Mouse (Mus musculus) cerebellum, adult 8-10 months (tissue): ENCODE measurements around the gene Six5.

Experiments used
- DNase-seq: peaks from one replicate; pipeline ENCODE4 v3.0.0; 2022

The Six5 gene

DNA sequence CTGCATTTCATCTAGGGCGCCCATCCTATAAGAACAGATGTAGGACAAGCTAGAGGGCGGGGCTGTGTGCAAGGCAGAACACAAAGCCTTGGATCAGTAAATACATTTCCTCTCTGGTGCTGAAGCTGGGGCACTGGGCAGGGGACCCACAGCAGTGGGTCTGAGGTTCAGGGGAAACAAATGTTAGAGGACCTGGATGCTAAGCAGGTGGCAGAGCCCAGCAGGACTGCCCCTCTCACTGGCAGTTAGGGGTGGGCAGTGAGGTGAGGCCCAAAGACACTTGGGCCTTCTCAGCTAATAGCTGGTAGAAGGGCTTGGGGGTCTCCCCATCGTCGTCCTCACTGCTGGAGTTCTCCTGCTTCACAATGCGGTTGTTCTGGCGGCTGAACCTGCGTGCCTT, 4.4 kb downstream of the Six5 start:
- DNase-seq, result no peak

DNA sequence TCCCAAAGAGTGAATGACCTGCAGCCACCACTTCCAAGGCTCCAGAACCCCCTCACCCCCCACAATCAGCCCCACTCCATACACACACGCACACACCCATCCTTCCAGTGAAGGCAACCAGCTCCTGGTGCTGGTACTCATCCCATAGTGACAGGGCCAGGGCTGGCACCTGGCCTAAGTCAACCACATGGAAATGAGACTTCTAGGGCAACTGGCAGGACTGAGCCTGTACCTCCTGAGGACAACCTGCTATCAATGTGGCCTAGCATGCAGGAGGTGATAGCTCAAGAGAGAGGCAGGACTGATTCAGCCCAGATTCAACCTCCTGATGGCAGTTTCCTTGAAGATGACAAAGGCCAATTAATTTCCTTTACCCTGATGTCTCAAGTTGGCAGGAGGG, 5.9 kb downstream of the Six5 start:
- no peak for DNase-seq

DNA sequence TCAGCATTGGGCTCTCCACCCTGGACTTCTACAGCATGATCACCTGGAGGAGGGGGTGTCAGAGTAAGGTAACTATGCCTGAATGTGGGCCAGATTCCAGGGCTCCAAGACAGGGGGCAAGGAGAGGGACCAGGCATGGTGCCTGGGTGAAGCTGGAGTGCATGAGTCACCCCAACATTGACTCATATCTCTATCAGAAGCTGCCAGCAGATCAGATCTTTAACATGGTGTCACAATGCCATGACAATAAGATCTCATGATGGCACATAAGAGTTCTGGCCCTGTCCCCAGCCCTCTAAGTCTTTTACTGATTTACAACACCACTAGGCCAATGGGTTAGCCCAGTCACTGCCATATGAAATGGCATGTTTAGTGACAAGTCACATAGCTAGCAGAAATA, 9.3 kb downstream of the Six5 start:
- DNase-seq, result no peak

DNA sequence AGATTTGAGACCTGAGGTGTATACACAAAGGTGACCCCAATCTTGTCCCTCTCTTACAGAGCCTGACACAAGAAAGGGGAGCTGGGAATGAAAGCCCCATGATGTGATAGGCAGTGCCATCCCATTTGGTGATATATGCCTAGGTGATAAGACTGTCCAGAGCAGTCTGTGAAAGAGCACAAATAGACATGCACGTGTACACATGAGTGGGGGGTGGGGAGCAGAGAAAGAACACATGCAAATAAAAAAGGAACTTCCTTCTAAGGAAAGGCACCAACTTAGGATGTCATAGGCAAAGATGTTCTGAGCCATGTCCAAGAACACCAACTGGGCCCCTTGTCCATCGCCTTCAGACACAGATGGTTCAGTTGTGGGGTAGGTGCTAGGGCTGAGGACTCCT, 10.1 kb downstream of the Six5 start:
- DNase-seq, result no peak

DNA sequence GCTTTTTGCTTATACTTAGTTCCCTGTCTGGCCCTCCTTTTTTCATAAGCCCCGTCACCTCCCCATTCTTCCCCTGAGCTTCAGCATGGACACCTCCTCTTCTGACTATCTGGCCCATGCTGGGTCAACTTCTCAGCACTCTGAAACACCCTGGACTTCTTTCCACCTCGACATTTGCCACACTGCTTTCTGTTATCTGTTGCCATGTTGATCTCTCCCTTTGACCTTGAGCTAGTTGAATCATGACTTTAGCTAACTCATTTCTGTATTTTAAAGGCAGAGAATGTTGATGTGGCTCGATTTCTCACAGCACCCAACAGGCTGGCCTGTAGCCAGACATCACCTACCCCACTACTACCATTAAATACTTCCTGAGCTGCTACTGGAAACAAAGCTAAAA, 13.0 kb downstream of the Six5 start:
- DNase-seq, result no peak

DNA sequence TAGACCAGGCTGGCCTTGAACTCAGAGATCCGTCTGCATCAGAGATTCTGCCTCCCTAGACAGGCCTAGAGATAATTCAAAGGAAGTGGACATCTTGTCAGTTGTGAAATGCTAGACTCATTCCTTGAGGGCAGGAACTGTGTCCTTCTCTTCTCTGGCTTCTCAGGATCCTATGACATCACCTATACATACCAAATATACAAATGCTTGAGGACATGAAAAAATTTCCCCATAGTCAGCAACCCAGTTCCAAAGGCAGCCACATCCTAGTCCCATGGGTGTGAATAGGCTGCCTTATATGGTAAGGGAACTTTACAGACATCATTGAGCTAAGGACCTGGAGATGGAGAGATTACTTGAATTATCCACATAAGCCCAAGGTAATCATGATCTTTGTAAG, 15.2 kb downstream of the Six5 start:
- DNase-seq, result no peak

DNA sequence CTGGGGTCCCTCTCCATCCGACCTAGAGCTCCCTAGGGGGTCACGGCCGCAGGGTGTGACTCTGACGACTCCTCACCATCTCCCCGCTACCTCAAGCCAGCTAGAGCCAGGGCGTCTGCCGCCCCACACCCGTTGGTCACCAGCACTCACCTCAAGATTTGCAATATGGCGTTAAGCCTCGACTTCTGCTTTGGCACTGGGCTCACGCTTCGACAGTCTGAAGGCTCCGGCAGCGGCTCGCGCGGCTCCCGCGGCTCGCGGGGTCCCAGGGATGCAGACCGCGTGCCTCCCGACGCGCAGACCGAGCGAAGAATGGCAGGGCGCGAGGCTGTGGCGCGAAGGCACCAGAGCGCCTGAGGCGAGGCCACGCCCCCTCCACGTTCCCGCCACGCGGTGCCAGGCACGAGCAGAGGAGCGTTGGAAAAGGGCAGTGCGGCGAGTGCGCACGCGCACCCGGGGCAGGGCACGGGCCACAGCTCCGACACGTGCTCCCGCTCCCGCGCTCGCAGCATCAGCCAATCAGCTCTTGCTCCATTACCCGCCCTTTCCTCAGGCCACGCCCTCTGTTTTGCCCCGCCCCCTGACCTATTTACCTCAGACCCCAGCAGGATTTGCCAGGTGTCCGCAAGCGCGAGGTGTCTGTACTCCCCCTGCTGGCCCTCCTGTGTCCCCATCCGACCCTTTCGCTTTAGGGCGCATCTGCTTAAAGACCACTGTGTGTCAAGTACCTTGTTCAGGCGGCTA, 23.8 kb downstream of the Six5 start, which contains the start of gene Gm4969:
Gm4969 (minus strand) TSS at position 341 of the 744 bp plus-strand sequence.
- peak; percentile 69 for DNase-seq

DNA sequence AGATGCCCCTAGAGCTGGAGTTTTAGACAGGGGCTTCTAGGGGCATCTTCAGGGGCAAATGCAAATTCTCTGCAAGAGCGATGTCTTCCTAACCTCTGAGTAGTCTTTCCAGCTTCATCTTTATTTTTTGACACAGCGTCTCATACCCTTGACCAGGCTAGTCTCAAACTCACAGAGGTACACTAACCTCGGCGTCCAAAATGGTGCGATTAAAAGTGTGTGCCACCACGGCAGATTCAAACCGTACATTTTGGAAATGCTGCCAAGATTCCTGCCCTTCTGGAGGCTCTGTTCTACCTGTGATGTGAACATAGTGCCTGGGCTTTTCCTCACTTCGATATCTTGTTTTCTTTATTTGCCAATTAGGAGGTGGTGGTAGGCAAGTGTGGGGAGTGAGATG, 24.7 kb downstream of the Six5 start:
- DNase-seq, result no peak

DNA sequence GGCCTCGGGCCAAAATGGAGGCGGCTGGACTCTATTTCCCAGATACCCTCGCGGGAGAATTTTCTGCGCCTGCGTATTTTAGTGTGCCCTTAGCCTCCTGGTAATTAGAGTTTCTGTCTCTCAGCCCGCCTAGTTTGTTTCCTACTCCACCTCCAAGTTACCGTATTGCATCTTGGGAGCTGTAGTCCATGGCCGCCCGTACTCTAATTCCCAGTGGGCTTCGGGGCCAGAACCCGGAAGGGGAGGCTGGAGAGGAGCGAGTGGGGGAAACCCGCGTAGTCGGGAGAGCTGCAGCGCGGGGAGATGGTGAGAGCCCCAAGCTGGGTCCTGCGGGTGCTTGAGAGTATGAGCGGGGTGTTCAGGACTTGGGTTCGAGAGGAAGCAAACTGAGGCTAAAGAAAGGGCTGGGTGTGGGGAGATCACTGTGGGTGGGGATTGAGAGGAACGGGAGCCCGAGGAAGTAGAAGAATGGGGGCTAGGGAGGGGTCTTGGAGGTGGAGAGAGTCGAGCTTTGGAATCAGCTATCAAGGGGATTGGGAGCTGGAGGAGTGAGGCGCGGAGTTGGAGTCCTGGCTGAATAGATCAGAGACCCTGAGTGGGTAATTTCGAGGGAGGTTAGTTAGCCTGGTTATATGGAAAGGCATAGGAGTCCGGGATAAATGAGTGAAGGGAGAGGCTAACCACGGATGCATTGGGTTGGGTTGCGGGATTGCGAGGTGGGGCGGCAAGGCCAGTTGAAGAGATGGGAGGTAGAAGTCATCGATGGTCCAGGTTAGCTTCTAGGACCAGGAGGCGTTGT, 25.4 kb downstream of the Six5 start, which contains the start of gene Fbxo46:
Fbxo46 (plus strand) TSS at position 229 of the 799 bp plus-strand sequence.
- DNase-seq, result peak; percentile 89

DNA sequence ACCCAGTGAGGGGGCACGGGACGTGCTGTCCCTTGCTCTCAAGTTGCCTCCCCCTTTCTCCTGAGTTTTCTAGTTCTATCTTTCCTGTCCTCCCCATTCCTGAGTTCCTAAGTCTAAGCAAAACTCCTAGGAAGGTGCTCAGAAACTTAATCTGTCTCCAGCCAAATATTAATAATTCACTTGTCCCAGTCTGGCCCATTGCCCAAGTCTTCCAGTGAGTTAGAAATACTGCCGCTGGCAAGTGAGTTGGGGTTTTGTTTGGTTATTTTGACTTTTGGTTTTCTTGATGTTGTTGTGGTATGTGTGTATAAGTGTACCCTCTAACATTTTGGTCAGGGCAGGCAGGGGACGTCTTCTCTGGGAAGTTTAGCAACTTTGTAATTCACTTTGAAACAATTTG, 27.3 kb downstream of the Six5 start:
- no peak for DNase-seq

DNA sequence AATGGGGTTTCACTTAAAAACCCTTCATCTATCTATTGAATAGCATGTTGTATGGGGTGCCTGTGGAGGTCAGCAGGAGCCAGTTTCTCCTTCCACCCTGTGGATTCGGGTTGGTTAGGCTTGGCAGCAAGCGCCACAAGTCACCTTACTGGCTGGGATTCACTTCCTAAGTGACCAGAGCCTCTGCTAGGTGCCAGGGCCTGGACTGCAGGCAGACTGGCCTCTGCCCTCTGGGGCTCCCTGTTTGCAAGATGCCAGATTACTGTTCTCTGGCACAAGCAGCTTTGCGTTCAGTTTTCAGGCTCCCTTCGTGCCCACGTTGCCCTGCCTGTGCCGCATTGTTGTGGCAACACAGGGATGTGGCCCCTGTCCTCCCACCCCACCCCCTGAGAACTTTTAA, 30.3 kb downstream of the Six5 start:
- DNase-seq, result no peak

DNA sequence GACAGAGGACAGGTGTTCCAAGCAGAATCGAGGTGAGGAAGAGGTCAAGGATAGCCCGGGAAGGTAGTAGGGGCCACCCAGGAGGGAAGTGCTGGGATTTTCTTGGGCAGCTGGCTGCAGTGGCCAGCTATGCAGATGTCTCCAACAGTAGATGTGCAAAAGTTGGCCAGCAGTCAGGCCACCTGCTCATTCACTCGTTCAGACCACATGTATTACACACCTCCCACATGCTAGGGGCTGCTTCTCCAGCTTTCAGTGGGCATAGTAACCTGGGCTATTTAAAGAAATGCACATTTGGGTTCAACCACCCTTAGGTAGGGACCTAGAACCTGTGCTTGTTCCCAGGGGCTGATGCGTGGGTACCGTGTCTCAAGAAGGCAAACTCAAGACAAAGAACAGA, 33.4 kb downstream of the Six5 start:
- no peak for DNase-seq

DNA sequence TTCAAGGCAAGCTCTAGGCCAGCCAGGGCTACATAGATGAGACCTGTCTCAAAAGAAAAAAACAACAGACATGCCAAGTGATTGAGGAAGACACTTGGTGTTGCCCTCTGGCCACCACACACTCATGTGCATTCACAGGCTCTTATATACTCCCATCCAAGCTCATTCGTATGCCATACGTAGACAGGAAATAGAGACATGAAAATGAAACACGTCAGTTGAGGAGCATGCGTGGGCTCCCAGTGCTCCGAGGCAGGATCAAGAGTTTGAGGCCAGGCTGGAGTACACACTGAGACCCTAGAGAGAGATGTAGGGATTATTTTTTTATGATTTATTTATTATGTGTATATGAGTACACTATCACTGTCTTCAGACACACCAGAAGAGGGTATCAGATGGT, 35.0 kb downstream of the Six5 start:
- DNase-seq, result no peak

DNA sequence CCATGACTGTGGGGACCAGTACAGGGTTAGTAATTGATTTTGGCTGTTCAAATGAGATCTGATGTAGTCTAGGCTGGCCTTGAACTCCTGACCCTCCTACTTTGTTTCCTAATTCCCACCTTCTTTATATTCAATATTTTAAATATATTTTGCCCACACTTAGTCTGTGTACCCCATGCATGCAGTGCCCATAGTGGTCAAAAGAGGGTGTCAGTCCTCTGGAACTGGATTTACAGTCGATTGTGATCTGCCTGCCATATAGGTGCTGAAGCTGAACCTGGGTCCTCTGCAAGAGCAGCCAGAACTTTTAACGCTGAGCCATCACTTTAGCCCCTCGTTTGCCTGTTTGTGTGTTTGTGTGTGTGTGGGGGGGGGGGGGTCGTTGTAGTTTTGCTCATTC, 36.3 kb downstream of the Six5 start:
- no peak for DNase-seq

DNA sequence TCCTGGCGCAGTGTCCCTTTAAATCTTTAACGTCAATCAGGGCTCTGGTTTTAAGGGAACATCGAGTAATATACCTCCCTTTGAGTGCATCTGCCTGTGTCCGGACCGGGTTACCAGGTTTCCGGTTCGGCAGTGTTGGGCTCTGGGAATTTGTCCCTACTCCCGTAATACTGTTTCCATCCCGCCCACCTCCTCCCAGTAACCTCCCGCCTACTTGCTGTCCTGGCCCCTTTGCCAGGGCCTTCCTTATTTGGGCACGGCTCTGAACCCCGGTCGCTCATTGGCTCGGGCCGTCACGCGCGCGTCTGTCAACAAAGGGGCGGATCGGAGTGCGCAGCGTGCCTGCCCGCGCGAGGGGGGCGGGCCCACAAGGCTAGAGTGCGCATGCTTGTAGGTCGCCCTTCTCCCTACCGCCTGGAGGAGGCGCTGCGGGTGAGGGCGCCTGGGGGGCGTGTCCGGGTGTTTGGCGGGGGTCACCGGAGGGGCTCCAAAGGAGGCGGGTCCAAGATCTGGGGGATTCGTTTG, 37.0 kb downstream of the Six5 start:
- peak; percentile 95 for DNase-seq

DNA sequence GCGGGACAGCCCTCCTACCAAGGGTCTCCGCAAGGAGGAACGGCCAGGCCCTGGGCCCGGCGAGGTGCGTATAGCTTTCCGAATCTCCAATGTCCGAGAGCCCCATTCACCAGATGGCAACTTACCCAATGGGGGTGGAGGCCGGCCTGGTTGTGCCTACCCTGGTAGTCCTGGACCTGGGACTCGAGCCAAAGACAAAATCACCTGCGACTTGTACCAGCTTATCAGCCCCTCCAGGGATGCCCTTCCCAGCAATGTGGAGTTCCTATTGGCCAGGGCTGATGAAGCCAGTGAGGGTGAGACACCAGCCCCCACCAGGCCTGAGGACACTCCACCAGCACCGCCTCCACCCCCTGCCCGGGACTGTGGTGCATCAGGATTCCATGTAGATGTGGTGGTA, 41.8 kb downstream of the Six5 start:
- no peak for DNase-seq

DNA sequence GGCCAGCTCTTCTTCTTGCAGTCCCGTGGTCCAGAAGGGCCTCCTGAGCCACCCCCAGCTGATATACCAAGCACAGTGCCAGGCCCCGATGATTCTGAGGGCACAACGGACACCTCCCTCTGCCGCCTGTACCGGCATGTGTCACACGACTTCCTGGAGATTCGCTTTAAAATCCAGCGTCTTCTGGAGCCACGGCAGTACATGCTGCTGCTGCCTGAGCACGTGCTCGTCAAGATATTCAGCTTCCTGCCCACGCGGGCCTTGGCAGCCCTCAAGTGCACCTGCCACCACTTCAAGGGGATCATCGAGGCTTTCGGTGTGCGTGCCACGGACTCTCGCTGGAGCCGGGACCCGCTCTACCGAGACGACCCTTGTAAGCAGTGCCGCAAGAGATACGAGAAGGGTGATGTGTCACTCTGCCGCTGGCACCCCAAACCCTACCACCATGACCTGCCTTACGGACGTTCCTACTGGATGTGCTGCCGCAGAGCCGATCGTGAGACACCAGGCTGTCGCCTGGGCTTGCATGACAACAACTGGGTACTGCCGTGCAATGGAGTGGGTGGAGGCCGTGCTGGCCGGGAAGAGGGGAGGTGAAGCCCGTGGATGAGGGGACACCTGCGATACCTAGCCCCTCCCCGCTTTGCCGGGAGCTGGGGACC, 42.4 kb downstream of the Six5 start:
- DNase-seq, result no peak

DNA sequence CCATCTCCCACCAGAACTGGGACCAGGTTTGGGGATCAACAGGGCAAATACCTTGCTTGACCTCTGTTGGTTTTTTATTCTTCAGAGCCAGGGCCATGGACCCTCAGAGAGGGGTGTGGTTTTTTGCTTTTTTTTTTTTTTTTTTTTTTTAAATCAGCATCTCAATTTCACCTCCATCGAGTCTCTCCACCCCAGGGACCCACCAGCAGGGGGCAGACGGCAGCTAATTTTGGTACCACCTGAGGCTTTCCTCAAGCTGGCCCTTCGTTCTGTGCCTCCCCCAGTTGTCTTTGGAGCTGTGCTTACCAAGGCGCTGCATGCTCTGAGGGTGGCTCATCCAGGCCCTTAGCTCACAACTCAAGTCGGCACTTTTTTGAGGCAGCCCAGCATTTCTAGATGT, 43.0 kb downstream of the Six5 start:
- DNase-seq, result no peak

DNA sequence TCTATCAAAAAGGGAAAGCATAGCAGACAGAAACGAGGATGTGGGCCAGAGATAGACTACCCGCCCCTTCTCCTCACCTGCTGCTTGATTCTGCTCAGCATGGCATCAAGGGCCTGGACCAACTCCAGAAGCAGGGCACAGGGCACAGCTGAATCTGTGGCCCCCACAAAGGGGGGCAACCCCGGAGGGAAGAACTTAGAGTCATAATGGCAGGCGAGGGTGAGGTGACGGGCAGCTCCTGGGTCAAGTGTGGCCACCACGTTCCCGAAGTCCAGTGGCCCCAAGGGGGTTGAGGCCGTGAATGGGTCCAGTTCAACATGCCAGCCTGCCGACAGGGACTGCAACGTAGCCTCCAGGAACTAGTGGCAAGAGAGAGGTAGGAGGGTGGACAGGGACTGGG, 52.4 kb downstream of the Six5 start:
- DNase-seq, result no peak

DNA sequence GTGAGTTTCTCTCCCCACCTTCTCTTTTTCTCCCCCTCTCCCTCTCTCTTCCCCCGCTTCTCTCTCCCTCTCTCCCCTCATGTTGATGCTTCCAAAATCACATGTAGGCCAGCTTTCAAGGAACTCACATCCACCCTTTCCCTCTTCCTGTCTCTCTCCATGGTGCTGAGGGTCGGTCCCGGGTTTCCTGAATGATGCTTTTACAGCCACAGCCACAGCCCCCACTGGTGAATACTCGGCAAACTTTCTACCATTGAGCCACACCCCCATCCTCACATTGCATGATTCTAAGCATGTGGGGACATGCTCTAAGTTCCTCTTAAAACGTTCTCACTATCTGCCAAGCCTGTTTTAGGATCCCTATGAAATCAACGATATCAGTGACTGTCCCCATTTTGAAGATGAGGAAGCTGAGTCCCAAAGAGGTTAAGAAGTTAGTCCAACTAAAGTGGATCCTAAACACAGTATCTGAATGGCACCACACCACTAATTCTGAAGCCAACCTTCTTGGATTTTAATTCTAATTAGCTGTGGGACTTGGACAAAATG, 53.2 kb downstream of the Six5 start:
- DNase-seq, result no peak
